Mouse (Mus musculus) layer of hippocampus, postnatal 10 days (tissue): ENCODE measurements at regions not wholly inside any gene's neighbourhood (a gene's known extent, or its start where the extent isn't known, plus 50 kb on each side); places are given as distances from the start of the nearest gene placed in this dataset.
"Not testable (repeated sequence)": the region's sequence is repeated elsewhere in the genome, so short reads cannot be mapped to it uniquely, and the experiment has no call there.

Experiments
- DNase-seq, 2 experiments: peaks; one replicate each; pipeline ENCODE4 v3.0.0; 2021; ENCODE audit warnings: low spot score in 2 of 2

DNA sequence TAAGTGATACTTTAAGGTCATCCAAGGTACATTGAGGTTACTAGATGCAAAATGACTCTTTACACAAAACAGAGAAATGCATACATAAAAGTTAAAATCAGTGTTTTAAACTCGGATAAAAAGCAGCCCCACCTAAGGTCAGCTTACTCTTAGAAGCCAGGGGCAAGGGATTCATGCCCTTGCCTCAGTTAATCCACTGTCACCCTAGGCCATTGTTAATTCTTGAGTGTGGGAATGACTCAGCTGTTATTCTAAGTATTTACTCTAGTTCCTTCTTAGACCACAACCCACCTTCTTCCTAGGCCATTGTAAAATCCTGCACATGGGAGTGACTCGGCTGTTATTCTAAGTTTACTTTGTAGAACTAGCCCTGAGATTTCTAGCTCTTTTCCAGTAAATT, 64.1 kb upstream of the Ces1h start:
- not testable (repeated sequence) for DNase-seq

GRCm38 (mm10) chr8:93441936-93442335, 62.4 kb upstream of the Ces1h start:
- no peak for DNase-seq

- DNase-seq, result not testable (repeated sequence)
Measured at GRCm38 (mm10) chr8:93436586-93436985, 57.1 kb upstream of the Ces1h start.

DNA sequence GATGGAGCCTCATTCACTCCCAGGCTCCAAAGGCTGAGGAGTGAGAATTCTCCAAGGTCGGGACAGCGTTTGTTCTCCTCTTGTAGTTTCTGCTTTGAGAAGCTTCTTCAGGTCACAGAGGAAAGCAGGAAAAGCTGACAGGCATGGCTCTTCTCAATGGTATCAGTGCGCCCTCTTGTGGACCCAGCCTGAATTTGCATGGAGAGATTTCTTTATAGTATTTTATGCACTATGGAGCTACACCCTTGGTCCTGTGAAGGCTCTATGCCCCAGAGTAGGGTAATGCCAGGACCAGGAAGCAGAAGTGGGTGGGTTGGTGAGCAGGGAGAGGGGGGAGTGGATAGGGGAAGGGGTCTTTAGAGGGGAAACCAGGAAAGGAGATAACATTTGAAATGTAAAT, 51.1 kb upstream of the Ces1h start:
- peak; percentile 79 to 85 for DNase-seq
